Mouse (Mus musculus) cerebellum, postnatal 14 days (tissue): ENCODE measurements around the gene Csrp2.

Experiments used
- DNase-seq, 2 experiments: peaks; one replicate each; pipeline ENCODE4 v3.0.0; 2021; ENCODE audit warnings: mixed read lengths in 2 of 2

The Csrp2 gene

DNA sequence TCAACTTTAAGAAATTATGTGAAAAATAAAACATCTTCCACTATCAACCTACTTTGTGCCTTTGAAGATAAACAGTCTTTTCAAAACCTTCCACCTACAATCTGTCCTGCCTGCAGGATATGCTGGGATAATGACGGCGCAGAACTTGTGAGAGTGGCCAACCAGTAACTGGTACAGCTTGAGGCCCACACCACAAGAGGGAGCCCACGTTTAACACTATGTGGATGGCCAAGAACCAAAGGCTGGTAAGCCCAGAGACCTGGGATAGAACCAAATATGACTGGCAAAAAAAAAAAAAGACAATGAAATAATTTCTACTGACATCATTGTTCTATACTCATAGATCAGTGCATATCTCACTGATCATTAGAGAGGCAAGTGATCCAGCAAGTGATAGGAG lies 54.9 kb downstream of the Csrp2 start:
- DNase-seq, result peak; percentile 78 to 84

- DNase-seq, result no peak
Measured at GRCm38 (mm10) chr10:110974885-110975284, 55.3 kb downstream of the Csrp2 start.

- peak; percentile 60 to 62 for DNase-seq
Measured at GRCm38 (mm10) chr10:110976046-110976445, 56.5 kb downstream of the Csrp2 start.

GRCm38 (mm10) chr10:110977379-110977778 lies 57.8 kb downstream of the Csrp2 start:
- DNase-seq, result no peak

- DNase-seq, result no peak
Measured at GRCm38 (mm10) chr10:110979431-110979830, 59.8 kb downstream of the Csrp2 start.

GRCm38 (mm10) chr10:110980441-110980840 lies 60.9 kb downstream of the Csrp2 start:
- no peak for DNase-seq

GRCm38 (mm10) chr10:110982771-110983170 lies 63.2 kb downstream of the Csrp2 start:
- no peak for DNase-seq

GRCm38 (mm10) chr10:110986682-110987081 lies 67.1 kb downstream of the Csrp2 start:
- no peak for DNase-seq
